Mouse (Mus musculus) layer of hippocampus, adult 11-12 months (tissue): ENCODE measurements around the gene Stk16.
"Not testable (repeated sequence)": the region's sequence is repeated elsewhere in the genome, so short reads cannot be mapped to it uniquely, and the experiment has no call there.

Experiments used
- DNase-seq: peaks from one replicate; pipeline ENCODE4 v3.0.0; 2022; ENCODE audit warnings: low spot score

Gene Stk16

DNA sequence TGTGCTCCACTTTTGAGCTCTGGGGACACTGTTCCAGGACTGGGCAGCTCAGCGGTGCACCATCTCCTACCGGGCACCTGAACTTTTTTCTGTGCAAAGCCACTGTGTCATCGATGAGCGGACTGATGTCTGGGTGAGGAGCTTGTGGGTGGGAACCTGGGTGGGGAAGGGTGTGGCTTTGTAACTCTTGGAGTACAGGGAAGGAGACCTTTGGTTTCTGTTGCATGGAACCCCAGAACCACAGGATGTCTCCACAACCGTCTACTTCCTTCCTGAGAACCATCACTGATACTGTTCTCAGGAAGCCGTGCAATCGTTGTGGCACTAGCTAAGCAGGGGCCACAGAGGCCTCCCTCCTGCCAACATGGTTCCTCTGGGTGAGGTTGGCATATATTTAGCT, 2.5 kb downstream of the Stk16 start:
- DNase-seq = no peak

DNA sequence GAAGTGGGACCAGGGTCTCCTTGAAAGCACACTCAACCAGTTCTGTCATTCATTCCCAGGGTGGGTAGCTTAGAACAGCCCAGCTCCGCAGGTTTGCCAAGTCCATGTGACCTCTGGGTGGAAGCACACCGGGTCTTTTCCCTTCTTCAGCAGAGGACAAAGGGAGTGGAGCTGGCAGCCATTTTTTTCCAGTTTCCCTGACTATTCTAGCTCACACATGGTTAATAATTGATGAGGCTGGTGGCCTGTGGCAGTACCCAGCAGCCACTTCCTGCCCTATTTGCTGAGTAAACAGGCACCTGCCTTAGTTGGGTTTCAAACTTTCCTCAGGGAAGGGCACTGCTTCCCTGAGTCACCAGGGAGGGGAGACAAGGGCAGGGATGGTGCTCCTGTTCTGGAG, 3.8 kb downstream of the Stk16 start:
- no peak for DNase-seq

DNA sequence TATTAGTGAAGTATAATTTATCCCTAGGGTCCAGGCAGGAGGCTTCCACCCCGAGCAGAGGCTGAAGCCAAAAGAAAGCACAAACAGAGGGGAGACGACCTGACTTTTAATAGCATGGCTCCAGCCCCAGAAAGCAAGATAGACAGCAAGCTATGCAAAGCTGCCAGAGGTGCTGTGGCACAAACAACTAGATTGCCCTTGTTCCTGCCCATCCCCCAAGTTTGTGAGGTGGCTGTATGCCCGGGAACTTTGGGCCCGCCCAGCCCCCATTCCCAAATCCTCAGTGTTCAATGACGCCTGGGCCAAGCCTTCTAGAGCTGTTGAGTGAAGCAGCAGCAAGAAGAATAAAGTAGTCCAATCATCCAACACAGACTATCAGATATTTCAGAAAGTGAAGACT, 4.2 kb downstream of the Stk16 start:
- peak; percentile 55 for DNase-seq

- no peak for DNase-seq
Measured at GRCm38 (mm10) chr1:75215785-75216184, 5.1 kb downstream of the Stk16 start.

GRCm38 (mm10) chr1:75216797-75217585, 6.4 kb downstream of the Stk16 start:
- no peak for DNase-seq

- no peak for DNase-seq
Measured at GRCm38 (mm10) chr1:75217893-75218226, 7.2 kb downstream of the Stk16 start.

GRCm38 (mm10) chr1:75218227-75219001, 7.8 kb downstream of the Stk16 start:
- DNase-seq = peak; percentile 75

- peak; percentile 93 for DNase-seq
Measured at GRCm38 (mm10) chr1:75219078-75219477, 8.4 kb downstream of the Stk16 start.

GRCm38 (mm10) chr1:75219531-75219930, 8.9 kb downstream of the Stk16 start, which contains the start of gene Tuba4a:
Gene Tuba4a, minus strand, starts transcription at chr1:75219865.
- no peak for DNase-seq

DNA sequence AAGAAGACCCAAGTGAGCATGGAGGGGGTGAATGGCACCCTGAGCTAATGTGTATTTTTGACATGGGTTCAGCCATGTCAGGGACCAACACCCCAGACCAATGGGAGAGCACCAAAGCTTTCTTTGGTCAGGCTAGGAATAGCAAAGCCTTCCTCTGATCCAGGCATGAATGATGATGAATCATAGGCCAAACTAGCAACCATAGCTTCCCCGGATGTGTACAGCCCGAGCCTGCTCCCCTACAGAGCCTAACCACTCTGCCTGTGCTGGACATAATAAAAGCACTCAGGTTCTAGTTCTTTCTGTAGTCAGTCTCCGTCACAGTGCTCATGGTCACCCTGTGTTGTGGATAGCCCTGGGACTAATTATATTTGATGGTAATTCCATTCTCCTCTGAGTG, 10.9 kb downstream of the Stk16 start:
- no peak for DNase-seq

GRCm38 (mm10) chr1:75222926-75223325, 12.3 kb downstream of the Stk16 start:
- DNase-seq = no peak

DNA sequence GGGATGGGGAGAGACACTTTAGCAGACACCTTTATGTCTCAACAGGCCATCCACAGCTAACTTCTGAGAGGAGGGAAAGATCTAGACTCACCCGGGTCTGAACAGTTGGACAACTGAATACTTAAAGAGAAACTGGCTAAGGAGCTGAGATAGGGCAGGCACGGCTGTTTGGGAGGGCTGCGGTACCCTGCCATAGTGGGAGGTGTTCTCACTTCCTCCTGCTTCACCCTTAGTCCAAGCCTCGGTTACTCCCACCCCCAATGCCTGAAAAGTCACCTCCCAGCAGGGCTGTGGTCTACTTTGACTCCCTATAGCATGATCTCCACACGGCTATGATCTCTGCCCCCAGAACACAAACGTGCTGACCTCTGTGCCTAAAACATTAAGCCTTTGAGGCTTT, 12.9 kb downstream of the Stk16 start:
- DNase-seq = no peak

GRCm38 (mm10) chr1:75225473-75225872, 14.8 kb downstream of the Stk16 start:
- no peak for DNase-seq

GRCm38 (mm10) chr1:75226138-75226537, 15.5 kb downstream of the Stk16 start:
- no peak for DNase-seq

- DNase-seq = no peak
Measured at GRCm38 (mm10) chr1:75227653-75228052, 17.0 kb downstream of the Stk16 start.

- DNase-seq = no peak
Measured at GRCm38 (mm10) chr1:75229158-75229557, 18.5 kb downstream of the Stk16 start.

GRCm38 (mm10) chr1:75230335-75230994, 19.8 kb downstream of the Stk16 start:
- no peak for DNase-seq

- no peak for DNase-seq
Measured at GRCm38 (mm10) chr1:75231224-75231623, 20.6 kb downstream of the Stk16 start.

- no peak for DNase-seq
Measured at GRCm38 (mm10) chr1:75231664-75232152, 21.1 kb downstream of the Stk16 start, which contains the start of gene A630095N17Rik. Gene A630095N17Rik, minus strand, starts transcription at chr1:75232102.

GRCm38 (mm10) chr1:75232489-75232888, 21.9 kb downstream of the Stk16 start:
- not testable (repeated sequence) for DNase-seq

DNA sequence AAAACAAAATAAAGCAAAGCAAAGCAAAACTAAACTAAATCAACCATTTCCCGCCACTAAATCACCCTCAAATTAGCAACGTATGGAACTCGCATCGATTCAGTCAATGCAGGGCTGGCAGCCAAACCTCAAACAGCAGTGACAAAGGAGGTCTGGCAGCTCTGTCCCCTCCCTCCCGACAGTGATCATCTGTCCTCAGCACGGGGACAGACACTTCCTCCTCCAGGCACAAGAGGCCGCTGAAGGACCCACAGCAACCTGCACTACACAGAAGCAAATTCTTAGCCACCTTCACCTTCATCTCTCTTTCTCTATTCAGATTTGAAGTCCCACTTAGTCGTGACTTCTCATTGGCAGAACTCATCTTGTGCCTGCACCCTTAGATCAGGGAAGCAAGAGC, 24.0 kb downstream of the Stk16 start:
- peak; percentile 81 for DNase-seq
